Mouse (Mus musculus): Measurements from ENCODE around the gene Adap1. TPM values are rescaled to one million over a fixed set of nuclear protein-coding genes. Genes with fewer than 3 reads are reported as not detected.

The Adap1 gene
- polyA plus RNA-seq, 1 experiment from 2014 or later, result 0.63 TPM

GRCm38 (mm10) chr5:139317751-139318504 lies 7.5 kb downstream of the Adap1 start:
- no peak overlapping the region for H3K4me2 ChIP-seq
- no peaks in the 10 kb centered on the region for H3K36me3 ChIP-seq
- H3K27me3 ChIP-seq, result peaks cover 8% of the 10 kb centered on the region
- WGBS, result 58% methylated on average over 21 of the region's 21 CpGs
- ATAC-seq (ENCODE audit: insufficient number of reproducible peaks, insufficient read depth, low FRiP score, low TSS enrichment, low read depth), result no peak
- H3K4me3 ChIP-seq, result no peak overlapping the region
- no peak overlapping the region for H3K9ac ChIP-seq
- no peaks in the 10 kb centered on the region for H3K9me3 ChIP-seq
- no peak overlapping the region for H3K27ac ChIP-seq
- no peaks in the 10 kb centered on the region for H3K4me1 ChIP-seq

- no peak overlapping the region for H3K4me2 ChIP-seq
- no peak overlapping the region for H3K9ac ChIP-seq
- H3K4me3 ChIP-seq, result no peak overlapping the region
- WGBS, result 66% methylated on average over 6 of the region's 6 CpGs
- H3K27me3 ChIP-seq, result no peaks in the 10 kb centered on the region
- H3K27ac ChIP-seq, result no peak overlapping the region
- H3K4me1 ChIP-seq, result no peaks in the 10 kb centered on the region
- H3K36me3 ChIP-seq, result no peaks in the 10 kb centered on the region
- ATAC-seq (ENCODE audit: insufficient number of reproducible peaks, insufficient read depth, low FRiP score, low TSS enrichment, low read depth), result no peak
- no peaks in the 10 kb centered on the region for H3K9me3 ChIP-seq
Observed at GRCm38 (mm10) chr5:139316982-139317675, 8.3 kb downstream of the Adap1 start.

- no peaks in the 10 kb centered on the region for H3K4me1 ChIP-seq
- no peaks in the 10 kb centered on the region for H3K27me3 ChIP-seq
- no peak for ATAC-seq (ENCODE audit: insufficient number of reproducible peaks, insufficient read depth, low FRiP score, low TSS enrichment, low read depth)
- 79% methylated on average over 12 of the region's 12 CpGs for whole genome bisulfite sequencing
- H3K9me3 ChIP-seq, result no peaks in the 10 kb centered on the region
- H3K4me3 ChIP-seq, result no peak overlapping the region
- H3K36me3 ChIP-seq, result no peaks in the 10 kb centered on the region
- no peak overlapping the region for H3K27ac ChIP-seq
- no peak overlapping the region for H3K4me2 ChIP-seq
- H3K9ac ChIP-seq, result no peak overlapping the region
Observed at GRCm38 (mm10) chr5:139314941-139315642, 10.3 kb downstream of the Adap1 start.

- no peak overlapping the region for H3K4me3 ChIP-seq
- no peaks in the 10 kb centered on the region for H3K27me3 ChIP-seq
- H3K36me3 ChIP-seq, result no peaks in the 10 kb centered on the region
- H3K9ac ChIP-seq, result no peak overlapping the region
- H3K27ac ChIP-seq, result no peak overlapping the region
- WGBS, result 82% methylated on average over 9 of the region's 9 CpGs
- ATAC-seq (ENCODE audit: insufficient number of reproducible peaks, insufficient read depth, low FRiP score, low TSS enrichment, low read depth), result no peak
- no peaks in the 10 kb centered on the region for H3K9me3 ChIP-seq
- H3K4me2 ChIP-seq, result no peak overlapping the region
- no peaks in the 10 kb centered on the region for H3K4me1 ChIP-seq
Observed at GRCm38 (mm10) chr5:139313536-139313935, 11.9 kb downstream of the Adap1 start.

- H3K4me1 ChIP-seq, result no peaks in the 10 kb centered on the region
- no peaks in the 10 kb centered on the region for H3K36me3 ChIP-seq
- H3K4me2 ChIP-seq, result no peak overlapping the region
- H3K27ac ChIP-seq, result no peak overlapping the region
- no peak overlapping the region for H3K4me3 ChIP-seq
- no peak for ATAC-seq (ENCODE audit: insufficient number of reproducible peaks, insufficient read depth, low FRiP score, low TSS enrichment, low read depth)
- WGBS, result 91% methylated on average over 9 of the region's 9 CpGs
- H3K9ac ChIP-seq, result no peak overlapping the region
- H3K27me3 ChIP-seq, result no peaks in the 10 kb centered on the region
- H3K9me3 ChIP-seq, result no peaks in the 10 kb centered on the region
Observed at GRCm38 (mm10) chr5:139311822-139312221, 13.6 kb downstream of the Adap1 start.

- Histone ChIP-seq H3K27me3 (no peaks in the 10 kb centered on the region), H3K9me3 (no peaks in the 10 kb centered on the region), H3K9ac (no peak overlapping the region), H3K36me3 (no peaks in the 10 kb centered on the region), H3K4me1 (no peaks in the 10 kb centered on the region), H3K4me3 (no peak overlapping the region), H3K4me2 (no peak overlapping the region), H3K27ac (no peak overlapping the region)
- no peak for ATAC-seq (ENCODE audit: insufficient number of reproducible peaks, insufficient read depth, low FRiP score, low TSS enrichment, low read depth)
- WGBS, result 88% methylated on average over 4 of the region's 4 CpGs
Observed at GRCm38 (mm10) chr5:139310477-139310876, 14.9 kb downstream of the Adap1 start.

- Histone ChIP-seq H3K9me3 (no peaks in the 10 kb centered on the region), H3K9ac (no peak overlapping the region), H3K27me3 (no peaks in the 10 kb centered on the region), H3K36me3 (no peaks in the 10 kb centered on the region), H3K27ac (no peak overlapping the region), H3K4me1 (no peaks in the 10 kb centered on the region), H3K4me2 (no peak overlapping the region), H3K4me3 (no peak overlapping the region)
- ATAC-seq (ENCODE audit: insufficient number of reproducible peaks, insufficient read depth, low FRiP score, low TSS enrichment, low read depth), result no peak
- WGBS, result 69% methylated on average over 3 of the region's 3 CpGs
Observed at GRCm38 (mm10) chr5:139309946-139310345, 15.5 kb downstream of the Adap1 start.

- Histone ChIP-seq H3K4me2 (no peak overlapping the region), H3K9ac (no peak overlapping the region), H3K27me3 (no peaks in the 10 kb centered on the region), H3K27ac (no peak overlapping the region), H3K4me3 (no peak overlapping the region), H3K4me1 (no peaks in the 10 kb centered on the region), H3K36me3 (no peaks in the 10 kb centered on the region), H3K9me3 (no peaks in the 10 kb centered on the region)
- 84% methylated on average over 9 of the region's 9 CpGs for WGBS
- ATAC-seq (ENCODE audit: insufficient number of reproducible peaks, insufficient read depth, low FRiP score, low TSS enrichment, low read depth), result no peak
Observed at GRCm38 (mm10) chr5:139303646-139304061, 21.8 kb downstream of the Adap1 start.

- WGBS, result 90% methylated on average over 6 of the region's 6 CpGs
- Histone ChIP-seq H3K4me2 (no peak overlapping the region), H3K9me3 (no peaks in the 10 kb centered on the region), H3K4me3 (no peak overlapping the region), H3K27ac (no peak overlapping the region), H3K36me3 (no peaks in the 10 kb centered on the region), H3K4me1 (no peaks in the 10 kb centered on the region), H3K27me3 (no peaks in the 10 kb centered on the region), H3K9ac (no peak overlapping the region)
- ATAC-seq (ENCODE audit: insufficient number of reproducible peaks, insufficient read depth, low FRiP score, low TSS enrichment, low read depth), result no peak
Observed at GRCm38 (mm10) chr5:139302101-139302500, 23.3 kb downstream of the Adap1 start.

- Histone ChIP-seq H3K36me3 (no peaks in the 10 kb centered on the region), H3K4me3 (no peak overlapping the region), H3K27ac (no peak overlapping the region), H3K4me2 (no peak overlapping the region), H3K27me3 (no peaks in the 10 kb centered on the region), H3K9me3 (no peaks in the 10 kb centered on the region), H3K4me1 (no peaks in the 10 kb centered on the region), H3K9ac (no peak overlapping the region)
- 88% methylated on average over 5 of the region's 5 CpGs for WGBS
- no peak for ATAC-seq (ENCODE audit: insufficient number of reproducible peaks, insufficient read depth, low FRiP score, low TSS enrichment, low read depth)
Observed at GRCm38 (mm10) chr5:139297745-139298144, 27.7 kb downstream of the Adap1 start.

GRCm38 (mm10) chr5:139297092-139297491 lies 28.3 kb downstream of the Adap1 start:
- Histone ChIP-seq H3K9ac (no peak overlapping the region), H3K4me2 (no peak overlapping the region), H3K36me3 (no peaks in the 10 kb centered on the region), H3K4me3 (no peak overlapping the region), H3K9me3 (no peaks in the 10 kb centered on the region), H3K27me3 (no peaks in the 10 kb centered on the region), H3K27ac (no peak overlapping the region), H3K4me1 (no peaks in the 10 kb centered on the region)
- WGBS, result 88% methylated on average over 10 of the region's 10 CpGs
- no peak for ATAC-seq (ENCODE audit: insufficient number of reproducible peaks, insufficient read depth, low FRiP score, low TSS enrichment, low read depth)

- WGBS, result 83% methylated on average over 2 of the region's 2 CpGs
- no peaks in the 10 kb centered on the region for H3K36me3 ChIP-seq
- no peak for ATAC-seq (ENCODE audit: insufficient number of reproducible peaks, insufficient read depth, low FRiP score, low TSS enrichment, low read depth)
- H3K9me3 ChIP-seq, result no peaks in the 10 kb centered on the region
- no peak overlapping the region for H3K4me2 ChIP-seq
- no peaks in the 10 kb centered on the region for H3K4me1 ChIP-seq
- H3K27me3 ChIP-seq, result no peaks in the 10 kb centered on the region
- H3K9ac ChIP-seq, result no peak overlapping the region
- H3K27ac ChIP-seq, result no peak overlapping the region
- H3K4me3 ChIP-seq, result no peak overlapping the region
Observed at GRCm38 (mm10) chr5:139294089-139294488, 31.3 kb downstream of the Adap1 start.

Measured in embryonic facial prominence, embryonic 13.5 days (tissue).